Mouse (Mus musculus) thymus, adult 2 months (tissue): Measurements from ENCODE around the gene Khdrbs2. TPM values are rescaled to one million over a fixed set of nuclear protein-coding genes. Genes with fewer than 3 reads are reported as not detected.

Source experiments
- DNase-seq: peaks from one replicate; pipeline ENCODE4 v3.0.0; 2021
- H3K27ac ChIP-seq: fragments of 200-500 bp; 2 replicates; pipeline ENCODE4 v1.5.1; 2012; ENCODE audit warnings: low read length, control low read depth; ENCODE audit not compliant: control insufficient read depth, insufficient read depth
- H3K27me3 ChIP-seq: fragments of 200-500 bp; 2 replicates; pipeline ENCODE4 v1.6.1; 2012; ENCODE audit warnings: mild to moderate bottlenecking, low read length, moderate library complexity, mixed read lengths; ENCODE audit not compliant: control insufficient read depth, insufficient read depth
- H3K36me3 ChIP-seq: fragments of 200-500 bp; 2 replicates; pipeline ENCODE4 v1.6.1; 2012; ENCODE audit warnings: mild to moderate bottlenecking, low read length, moderate library complexity; ENCODE audit not compliant: control insufficient read depth, insufficient read depth
- H3K4me1 ChIP-seq: fragments of 200-500 bp; replicated peaks from 2 replicates; pipeline ENCODE4 v1.6.1; 2012; ENCODE audit warnings: low read length; ENCODE audit not compliant: control insufficient read depth, insufficient read depth
- H3K4me3 ChIP-seq: fragments of 200-500 bp; 2 replicates; pipeline ENCODE4 v1.5.1; 2012; ENCODE audit warnings: mild to moderate bottlenecking, low read length, control low read depth, moderate library complexity; ENCODE audit not compliant: control insufficient read depth, insufficient read depth
- CTCF ChIP-seq: fragments of 200-500 bp; IDR thresholded peaks from 2 replicates; pipeline ENCODE4 v1.5.1; 2012; ENCODE audit warnings: mild to moderate bottlenecking, control low read depth, low read length, moderate library complexity, borderline replicate concordance; ENCODE audit not compliant: control insufficient read depth, poor library complexity, insufficient read depth; ENCODE audit errors: extremely low read depth
- POLR2A ChIP-seq: fragments of 200-500 bp; IDR thresholded peaks from 2 replicates; pipeline ENCODE4 v1.6.1; 2012; ENCODE audit warnings: mild to moderate bottlenecking, low read length, control low read depth, moderate library complexity; ENCODE audit not compliant: control insufficient read depth, poor library complexity, insufficient read depth; ENCODE audit errors: extremely low read depth
- WGBS: fragments of 180-500 bp; shearing (Covaris S2); methylation state at CpG from one replicate; pipeline ENCODE4 v1.1.7; 2018; 5-methylcytosine and 5-hydroxymethylcytosine counted together
- polyA plus RNA-seq: library from polyadenylated mRNA; depleted of rRNA; stranded (reverse); fragments of >200 nt; gene quantifications from 2 replicates; pipeline ENCODE4 v1.2.3, GENCODE M21; 2012

Gene Khdrbs2
- polyA plus RNA-seq, 1 experiment, result 0.13 TPM

- TF ChIP-seq POLR2A (no peak), CTCF (no peak)
- DNase-seq, result no peak
- H3K4me1 ChIP-seq, result no peaks in the 10 kb centered on the region
- 96% methylated on average over 4 of the region's 4 CpGs for WGBS
- no peak overlapping the region for H3K4me3 ChIP-seq
- no peaks in the 10 kb centered on the region for H3K27me3 ChIP-seq
- no peaks in the 10 kb centered on the region for H3K36me3 ChIP-seq
- no peak overlapping the region for H3K27ac ChIP-seq
These were observed 460.9 kb downstream of the Khdrbs2 start for GRCm38 (mm10) chr1:32633404-32633803.

DNA sequence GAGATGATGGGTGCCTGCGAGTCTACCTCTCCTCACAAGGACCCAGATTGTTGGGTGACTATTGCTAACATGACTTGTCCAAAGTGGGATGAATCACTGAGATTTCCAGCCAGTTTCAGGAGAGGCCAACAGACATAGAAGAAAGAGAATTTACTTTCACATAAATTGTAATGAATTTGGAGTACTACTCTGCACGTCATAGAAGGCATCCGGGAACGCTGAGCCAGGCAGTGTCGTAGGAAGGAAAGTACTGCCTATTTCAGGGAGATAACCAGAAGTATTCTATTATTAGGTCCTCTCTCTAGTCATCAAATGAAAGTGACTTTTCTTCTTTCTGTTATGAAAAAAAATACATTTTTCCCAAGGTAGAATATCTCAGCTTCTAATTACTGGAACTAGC, 466.6 kb downstream of the Khdrbs2 start:
- H3K27me3 ChIP-seq, result no peaks in the 10 kb centered on the region
- H3K36me3 ChIP-seq, result no peaks in the 10 kb centered on the region
- H3K27ac ChIP-seq, result no peak overlapping the region
- no peak overlapping the region for H3K4me3 ChIP-seq
- 93% methylated on average over 5 of the region's 5 CpGs for WGBS
- no peak for TF ChIP-seq POLR2A
- TF ChIP-seq CTCF, result no peak
- DNase-seq, result no peak
- H3K4me1 ChIP-seq, result no peaks in the 10 kb centered on the region

GRCm38 (mm10) chr1:32649647-32650209, 477.2 kb downstream of the Khdrbs2 start:
- TF ChIP-seq CTCF (no peak), POLR2A (no peak)
- Histone ChIP-seq H3K36me3 (no peaks in the 10 kb centered on the region), H3K27me3 (no peaks in the 10 kb centered on the region), H3K27ac (no peak overlapping the region), H3K4me1 (no peaks in the 10 kb centered on the region), H3K4me3 (no peak overlapping the region)
- 88% methylated on average over 3 of the region's 3 CpGs for WGBS
- DNase-seq, result no peak

DNA sequence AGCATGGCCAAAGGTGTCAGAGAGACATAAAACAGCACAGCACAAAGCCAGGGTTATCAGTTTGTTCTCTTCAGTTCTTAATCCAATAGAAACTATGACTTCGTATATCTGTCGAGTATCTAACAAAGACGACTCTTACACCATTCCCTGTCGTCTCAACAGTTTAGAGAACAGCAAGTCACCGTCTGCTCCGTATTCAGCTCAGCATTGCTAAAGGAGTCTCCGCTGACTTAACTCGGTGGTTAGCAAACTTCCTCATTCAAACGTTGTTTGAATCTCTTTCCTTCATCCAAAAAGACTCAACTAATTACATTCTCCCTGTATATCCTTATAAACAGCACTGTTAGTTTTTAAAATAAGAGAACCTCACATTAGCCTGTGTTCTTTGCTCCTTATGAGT, 521.3 kb downstream of the Khdrbs2 start:
- DNase-seq, result no peak
- Histone ChIP-seq H3K36me3 (no peaks in the 10 kb centered on the region), H3K4me3 (no peak overlapping the region), H3K4me1 (no peaks in the 10 kb centered on the region), H3K27me3 (no peaks in the 10 kb centered on the region), H3K27ac (no peak overlapping the region)
- WGBS, result 40% methylated on average over 9 of the region's 9 CpGs
- TF ChIP-seq CTCF, result no peak
- no peak for TF ChIP-seq POLR2A

DNA sequence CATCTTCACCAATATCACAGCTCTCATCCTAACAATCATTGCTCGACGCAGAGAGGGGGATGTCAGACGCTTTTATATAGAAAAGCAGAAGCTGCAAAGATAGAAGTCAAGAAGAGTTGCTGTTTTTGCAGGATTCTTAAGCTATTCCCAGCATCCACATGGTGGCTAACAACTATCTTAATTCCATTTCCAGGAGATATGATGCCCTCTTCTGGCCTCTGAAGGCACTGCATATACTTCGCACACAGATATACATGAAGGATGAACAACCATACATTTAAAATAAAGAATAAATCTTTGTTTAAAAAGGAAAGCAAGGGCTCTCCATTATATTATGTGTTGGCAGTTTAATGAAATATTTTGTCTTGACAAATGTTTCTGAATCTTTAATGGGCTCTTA, 527.6 kb downstream of the Khdrbs2 start:
- no peak for TF ChIP-seq POLR2A
- no peak for TF ChIP-seq CTCF
- H3K4me3 ChIP-seq, result no peak overlapping the region
- H3K27ac ChIP-seq, result no peak overlapping the region
- no peaks in the 10 kb centered on the region for H3K4me1 ChIP-seq
- no peaks in the 10 kb centered on the region for H3K27me3 ChIP-seq
- DNase-seq, result no peak
- no peaks in the 10 kb centered on the region for H3K36me3 ChIP-seq
- WGBS, result 95% methylated on average over 4 of the region's 4 CpGs

DNA sequence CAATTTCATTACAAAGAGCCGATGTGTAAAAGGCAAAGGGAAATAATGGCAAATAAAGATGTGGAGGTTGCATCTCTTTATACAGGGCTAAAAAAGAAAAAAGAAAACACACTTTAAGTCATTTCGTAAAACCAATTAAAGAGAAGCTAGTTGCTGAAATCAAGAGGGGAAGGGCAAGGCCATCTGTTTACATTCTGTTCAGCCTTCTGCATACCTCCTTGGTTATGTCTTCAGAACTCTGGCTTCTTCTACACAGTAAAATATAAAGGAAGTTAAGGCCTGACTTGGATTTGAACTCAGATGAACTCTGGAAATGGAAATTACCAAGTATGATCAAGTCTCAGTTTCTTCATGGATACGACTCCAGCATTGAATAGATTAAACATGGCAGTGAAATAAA, 528.8 kb downstream of the Khdrbs2 start:
- 93% methylated on average over 3 of the region's 3 CpGs for WGBS
- no peak for TF ChIP-seq POLR2A
- no peak for TF ChIP-seq CTCF
- no peaks in the 10 kb centered on the region for H3K36me3 ChIP-seq
- no peaks in the 10 kb centered on the region for H3K4me1 ChIP-seq
- no peak for DNase-seq
- no peaks in the 10 kb centered on the region for H3K27me3 ChIP-seq
- no peak overlapping the region for H3K27ac ChIP-seq
- H3K4me3 ChIP-seq, result no peak overlapping the region
